Mouse (Mus musculus) heart, postnatal 0 days (tissue): ENCODE measurements at regions not wholly inside any gene's neighbourhood (a gene's known extent, or its start where the extent isn't known, plus 50 kb on each side); places are given as distances from the start of the nearest gene placed in this dataset.

Experiments
- ATAC-seq: fragments of 200-750 bp; cut with Nextera tagmentation; 2 replicates; pipeline ENCODE4 v1.8.0; 2017; ENCODE audit warnings: low read depth, moderate number of reproducible peaks, moderate library complexity; ENCODE audit not compliant: insufficient read depth
- DNase-seq: peaks from one replicate; pipeline ENCODE4 v3.0.0-alpha.2; 2016; ENCODE audit warnings: low spot score
- H3K27ac ChIP-seq: fragments of 300-500 bp; sonication (generic); 2 replicates; pipeline ENCODE4 v1.5.1; 2014; ENCODE audit warnings: low read depth, mild to moderate bottlenecking
- H3K27me3 ChIP-seq: fragments of 300-500 bp; sonication (generic); 2 replicates; pipeline ENCODE4 v1.6.1; 2014; ENCODE audit warnings: low read length, mixed read lengths; ENCODE audit not compliant: control insufficient read depth, insufficient read depth
- H3K36me3 ChIP-seq: fragments of 300-500 bp; sonication (generic); replicated peaks from 2 replicates; pipeline ENCODE4 v1.6.1; 2014; ENCODE audit warnings: low read length, mixed read lengths; ENCODE audit not compliant: control insufficient read depth, insufficient read depth
- H3K4me1 ChIP-seq: fragments of 300-500 bp; sonication (generic); 2 replicates; pipeline ENCODE4 v1.6.1; 2014; ENCODE audit warnings: antibody characterized with exemption; ENCODE audit not compliant: control insufficient read depth, insufficient read depth
- H3K4me2 ChIP-seq: fragments of 300-500 bp; sonication (generic); 2 replicates; pipeline ENCODE4 v1.6.1; 2014; ENCODE audit warnings: low read depth, mild to moderate bottlenecking, low read length, moderate library complexity
- H3K4me3 ChIP-seq: fragments of 300-500 bp; sonication (generic); 2 replicates; pipeline ENCODE4 v1.5.1; 2014; ENCODE audit warnings: low read depth, low read length
- H3K9ac ChIP-seq: fragments of 300-500 bp; sonication (generic); replicated peaks from 2 replicates; pipeline ENCODE4 v1.6.1; 2014; ENCODE audit warnings: low read depth, low read length, mixed read lengths
- H3K9me3 ChIP-seq: fragments of 300-500 bp; sonication (generic); replicated peaks from 2 replicates; pipeline ENCODE4 v1.6.1; 2016; ENCODE audit warnings: low read length; ENCODE audit not compliant: control insufficient read depth
- CTCF ChIP-seq: IDR thresholded peaks from 2 replicates; pipeline ENCODE4 v1.5.1; 2016; ENCODE audit warnings: antibody characterized with exemption, control low read depth, low read depth
- EP300 ChIP-seq: IDR thresholded peaks from 2 replicates; pipeline ENCODE4 v1.6.1; 2016; ENCODE audit warnings: antibody characterized with exemption, low read depth
- WGBS: fragments of 180-500 bp; shearing (Covaris S2); extraction: QIAGEN DNeasy Blood & Tissue Kit; methylation state at CpG from one replicate; pipeline ENCODE4 v1.1.7; 2014; 5-methylcytosine and 5-hydroxymethylcytosine counted together

DNA sequence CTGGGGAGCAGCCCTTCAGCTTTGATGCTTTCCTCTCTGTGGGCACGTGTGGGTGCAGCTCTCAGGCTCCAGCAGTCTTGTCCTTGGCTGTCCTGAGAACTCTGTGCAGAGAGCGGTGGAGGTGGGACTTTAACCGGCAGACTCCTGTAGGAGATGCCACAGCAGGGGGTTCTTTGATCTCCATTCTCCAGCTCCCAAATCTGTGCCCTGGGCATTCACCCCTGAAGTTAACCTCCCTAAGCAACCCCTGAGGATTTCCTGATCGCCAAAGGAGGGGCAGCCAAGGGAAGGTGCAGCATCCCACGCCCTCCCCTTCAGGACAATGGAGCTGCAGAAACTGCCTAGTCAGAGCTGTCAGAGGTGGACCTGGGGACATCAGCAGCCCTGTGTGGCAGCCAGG is 73.2 kb upstream of the Spaca7 start:
- H3K27ac ChIP-seq: no peak overlapping the region
- WGBS: 10% methylated on average over 5 of the region's 5 CpGs
- no peak overlapping the region for H3K4me3 ChIP-seq
- H3K9me3 ChIP-seq: no peaks in the 10 kb centered on the region
- TF ChIP-seq CTCF (no peak), EP300 (no peak)
- DNase-seq (no peak), ATAC-seq (no peak)
- no peak overlapping the region for H3K4me2 ChIP-seq
- H3K36me3 ChIP-seq: no peaks in the 10 kb centered on the region
- no peak overlapping the region for H3K9ac ChIP-seq
- H3K27me3 ChIP-seq: peaks cover 78% of the 10 kb centered on the region
- H3K4me1 ChIP-seq: no peaks in the 10 kb centered on the region

- Histone ChIP-seq H3K9ac (no peak overlapping the region), H3K27ac (no peak overlapping the region), H3K4me2 (no peak overlapping the region), H3K9me3 (no peaks in the 10 kb centered on the region), H3K4me1 (no peaks in the 10 kb centered on the region), H3K36me3 (no peaks in the 10 kb centered on the region), H3K4me3 (no peak overlapping the region), H3K27me3 (peaks cover 84% of the 10 kb centered on the region)
- WGBS: 52% methylated on average over 3 of the region's 3 CpGs
- DNase-seq: no peak
- no peak for ATAC-seq
- TF ChIP-seq EP300 (no peak), CTCF (no peak)
Measured at GRCm38 (mm10) chr8:12500291-12500690, 72.5 kb upstream of the Spaca7 start.

DNA sequence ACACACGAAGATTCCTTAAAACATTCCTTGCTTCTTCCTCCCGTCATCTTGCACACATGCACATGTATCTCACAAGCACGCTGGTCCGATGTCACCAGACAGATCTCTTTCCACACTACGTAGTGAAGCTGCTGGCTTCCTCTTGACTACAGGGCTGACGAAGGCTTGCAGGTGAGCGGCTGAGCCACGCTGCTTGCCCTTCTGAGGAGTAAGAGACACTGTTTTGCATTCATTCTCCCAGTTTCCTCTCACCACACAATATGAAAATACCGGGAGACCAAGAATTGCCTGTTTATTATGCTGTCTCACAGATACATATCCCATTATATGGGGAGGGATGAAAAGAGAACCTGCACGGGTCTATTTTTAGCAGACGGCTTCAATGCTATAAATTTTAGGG is 71.0 kb upstream of the Spaca7 start:
- no peaks in the 10 kb centered on the region for H3K4me1 ChIP-seq
- H3K9ac ChIP-seq: no peak overlapping the region
- no peaks in the 10 kb centered on the region for H3K9me3 ChIP-seq
- WGBS: 5% methylated on average over 11 of the region's 11 CpGs
- H3K27me3 ChIP-seq: peaks cover 90% of the 10 kb centered on the region
- no peak overlapping the region for H3K4me2 ChIP-seq
- DNase-seq (no peak), ATAC-seq (no peak)
- H3K4me3 ChIP-seq: no peak overlapping the region
- TF ChIP-seq EP300 (no peak), CTCF (no peak)
- no peaks in the 10 kb centered on the region for H3K36me3 ChIP-seq
- no peak overlapping the region for H3K27ac ChIP-seq

DNA sequence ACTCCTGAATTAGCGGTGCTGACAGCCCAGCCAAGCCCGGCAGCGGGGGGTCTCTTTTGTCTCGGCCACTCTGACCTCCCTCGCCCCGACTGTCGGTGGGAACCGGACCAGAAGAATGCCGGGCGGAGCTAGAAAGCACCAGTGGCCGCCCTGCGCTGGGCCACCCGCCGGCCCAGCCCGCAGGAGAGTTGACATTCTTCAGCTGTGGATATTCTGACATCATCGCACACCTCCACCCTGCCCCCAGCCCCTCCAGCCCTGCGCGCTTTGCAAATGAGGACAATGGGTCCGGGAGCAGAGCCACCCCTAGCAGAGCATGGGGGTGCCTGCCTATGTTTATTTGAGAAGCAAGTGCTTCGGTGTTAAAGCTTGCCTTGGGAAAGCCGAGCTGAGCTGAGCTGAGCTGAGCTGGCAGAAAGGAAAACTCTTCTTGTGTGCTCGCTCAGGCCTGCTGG is 70.5 kb upstream of the Spaca7 start:
- Histone ChIP-seq H3K4me1 (no peaks in the 10 kb centered on the region), H3K9me3 (no peaks in the 10 kb centered on the region), H3K4me2 (peak overlapping the region; percentile 51), H3K27ac (no peak overlapping the region), H3K27me3 (peaks cover 90% of the 10 kb centered on the region), H3K36me3 (no peaks in the 10 kb centered on the region), H3K9ac (no peak overlapping the region), H3K4me3 (peak overlapping the region; percentile 31)
- DNase-seq (no peak), ATAC-seq (no peak)
- WGBS: under 1% methylated on average over 22 of the region's 22 CpGs
- no peak for TF ChIP-seq CTCF
- no peak for TF ChIP-seq EP300

DNA sequence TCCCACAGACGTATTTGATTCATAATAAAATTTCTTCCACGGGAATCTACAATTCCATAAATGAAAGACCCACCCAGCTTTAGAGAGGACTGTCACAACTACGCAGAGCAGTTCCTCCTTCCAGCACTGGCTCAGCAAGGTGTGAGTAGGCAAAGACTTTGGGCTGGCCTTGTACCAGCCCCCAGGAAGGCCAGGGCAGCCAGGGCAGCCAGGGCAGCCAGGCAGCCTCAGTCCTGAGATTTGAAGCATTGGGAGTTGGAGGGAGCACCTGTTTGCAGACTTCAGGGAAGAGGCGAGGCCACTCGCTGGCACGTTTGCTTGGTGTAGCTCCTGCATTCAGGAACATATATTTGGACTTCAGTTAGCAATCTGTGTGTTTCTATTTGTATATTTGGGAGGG is 70.0 kb upstream of the Spaca7 start:
- TF ChIP-seq EP300: no peak
- no peak for TF ChIP-seq CTCF
- Histone ChIP-seq H3K27me3 (peaks cover 88% of the 10 kb centered on the region), H3K9me3 (no peaks in the 10 kb centered on the region), H3K27ac (no peak overlapping the region), H3K4me3 (no peak overlapping the region; the same call in 1 of the 2 replicates), H3K9ac (no peak overlapping the region), H3K4me2 (peak overlapping the region; percentile 51; the same call in 1 of the 2 replicates), H3K36me3 (no peaks in the 10 kb centered on the region), H3K4me1 (no peaks in the 10 kb centered on the region)
- DNase-seq (no peak), ATAC-seq (no peak)
- WGBS: 19% methylated on average over 6 of the region's 6 CpGs

DNA sequence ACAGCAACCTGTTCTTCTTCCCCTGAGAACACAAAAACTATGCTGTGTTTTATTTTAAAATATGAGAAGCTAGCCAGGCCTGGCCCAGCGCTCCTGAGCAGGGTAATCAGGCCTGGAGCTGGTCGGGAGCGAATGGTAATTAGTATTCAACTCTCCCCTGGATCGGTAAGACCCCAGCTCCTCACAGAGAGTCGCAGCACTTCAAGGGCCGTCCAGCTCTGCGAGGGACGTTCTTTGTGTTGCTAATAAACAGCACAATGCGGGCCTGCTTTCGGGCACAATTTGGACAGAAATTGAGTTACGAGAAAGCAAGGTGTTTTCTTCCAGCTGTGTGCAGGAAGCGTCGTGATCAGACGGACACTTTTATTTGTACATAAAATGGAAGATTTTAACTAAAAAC is 69.5 kb upstream of the Spaca7 start:
- H3K4me3 ChIP-seq: no peak overlapping the region
- no peaks in the 10 kb centered on the region for H3K4me1 ChIP-seq
- H3K27me3 ChIP-seq: peaks cover 91% of the 10 kb centered on the region
- H3K4me2 ChIP-seq: no peak overlapping the region
- no peak overlapping the region for H3K9ac ChIP-seq
- H3K9me3 ChIP-seq: no peaks in the 10 kb centered on the region
- TF ChIP-seq EP300: no peak
- no peak for TF ChIP-seq CTCF
- H3K36me3 ChIP-seq: no peaks in the 10 kb centered on the region
- DNase-seq: no peak
- ATAC-seq: no peak
- WGBS: 8% methylated on average over 14 of the region's 14 CpGs
- no peak overlapping the region for H3K27ac ChIP-seq
